Mouse (Mus musculus): Measurements from ENCODE around the gene 8030474K03Rik. TPM values are rescaled to one million over a fixed set of nuclear protein-coding genes. Genes with fewer than 3 reads are reported as not detected.
A peak's percentile ranks its signal among the peaks of the same experiment; 100 is the strongest.
"Not testable (repeated sequence)": the region's sequence is repeated elsewhere in the genome, so short reads cannot be mapped to it uniquely, and the experiment has no call there.

8030474K03Rik gene
- polyA plus RNA-seq, 1 experiment from 2014 or later: not detected

GRCm38 (mm10) chrX:101791551-101791950 lies 2.9 kb upstream of the 8030474K03Rik start:
- Histone ChIP-seq H3K36me3 (ENCODE audit: control insufficient read depth, insufficient read depth, low read length) (no peaks in the 10 kb centered on the region), H3K27ac (ENCODE audit: low read depth, low read length) (no peak overlapping the region), H3K9me3 (ENCODE audit: control insufficient read depth, low read length) (no peaks in the 10 kb centered on the region), H3K27me3 (ENCODE audit: control insufficient read depth, insufficient read depth, low read length) (no peaks in the 10 kb centered on the region), H3K4me2 (ENCODE audit: low read depth, low read length) (no peak overlapping the region), H3K4me1 (ENCODE audit: control insufficient read depth, insufficient read depth, low read length) (no peaks in the 10 kb centered on the region), H3K9ac (replicated peaks; ENCODE audit: low read depth, low read length) (no peak overlapping the region), H3K4me3 (ENCODE audit: low read depth, low read length) (no peak overlapping the region)
- ATAC-seq (ENCODE audit: low read depth): peak; percentile 70; the same call in 1 of the 2 replicates
- 43% methylated on average over 4 of the region's 4 CpGs for WGBS

- WGBS: 37% methylated on average over 2 of the region's 2 CpGs
- Histone ChIP-seq H3K27me3 (ENCODE audit: control insufficient read depth, insufficient read depth, low read length) (no peaks in the 10 kb centered on the region), H3K9ac (replicated peaks; ENCODE audit: low read depth, low read length) (no peak overlapping the region), H3K4me1 (ENCODE audit: control insufficient read depth, insufficient read depth, low read length) (no peaks in the 10 kb centered on the region), H3K36me3 (ENCODE audit: control insufficient read depth, insufficient read depth, low read length) (no peaks in the 10 kb centered on the region), H3K4me2 (ENCODE audit: low read depth, low read length) (no peak overlapping the region), H3K9me3 (ENCODE audit: control insufficient read depth, low read length) (no peaks in the 10 kb centered on the region), H3K27ac (ENCODE audit: low read depth, low read length) (no peak overlapping the region), H3K4me3 (ENCODE audit: low read depth, low read length) (no peak overlapping the region)
- no peak for ATAC-seq (ENCODE audit: low read depth)
These were observed 11.1 kb downstream of the 8030474K03Rik start for GRCm38 (mm10) chrX:101805512-101805911.

GRCm38 (mm10) chrX:101811750-101812149 lies 17.3 kb downstream of the 8030474K03Rik start:
- H3K9me3 ChIP-seq (ENCODE audit: control insufficient read depth, low read length): no peaks in the 10 kb centered on the region
- no peaks in the 10 kb centered on the region for H3K27me3 ChIP-seq (ENCODE audit: control insufficient read depth, insufficient read depth, low read length)
- no peak overlapping the region for H3K9ac ChIP-seq (replicated peaks; ENCODE audit: low read depth, low read length)
- no peak for ATAC-seq (ENCODE audit: low read depth)
- H3K4me2 ChIP-seq (ENCODE audit: low read depth, low read length): no peak overlapping the region
- 63% methylated on average over 3 of the region's 3 CpGs for WGBS
- H3K4me3 ChIP-seq (ENCODE audit: low read depth, low read length): no peak overlapping the region
- H3K4me1 ChIP-seq (ENCODE audit: control insufficient read depth, insufficient read depth, low read length): no peaks in the 10 kb centered on the region
- no peak overlapping the region for H3K27ac ChIP-seq (ENCODE audit: low read depth, low read length)
- H3K36me3 ChIP-seq (ENCODE audit: control insufficient read depth, insufficient read depth, low read length): no peaks in the 10 kb centered on the region

- Histone ChIP-seq H3K27ac (ENCODE audit: low read depth, low read length) (no peak overlapping the region), H3K36me3 (ENCODE audit: control insufficient read depth, insufficient read depth, low read length) (no peaks in the 10 kb centered on the region), H3K9ac (replicated peaks; ENCODE audit: low read depth, low read length) (no peak overlapping the region), H3K4me1 (ENCODE audit: control insufficient read depth, insufficient read depth, low read length) (no peaks in the 10 kb centered on the region), H3K4me2 (ENCODE audit: low read depth, low read length) (no peak overlapping the region), H3K27me3 (ENCODE audit: control insufficient read depth, insufficient read depth, low read length) (no peaks in the 10 kb centered on the region), H3K9me3 (ENCODE audit: control insufficient read depth, low read length) (no peaks in the 10 kb centered on the region), H3K4me3 (ENCODE audit: low read depth, low read length) (no peak overlapping the region)
- ATAC-seq (ENCODE audit: low read depth): no peak
- 75% methylated on average over 1 of the region's 1 CpGs for WGBS
These were observed 24.7 kb downstream of the 8030474K03Rik start for GRCm38 (mm10) chrX:101819163-101819562.

- not testable (repeated sequence) for H3K9me3 ChIP-seq (ENCODE audit: control insufficient read depth, low read length); H3K4me3 ChIP-seq (ENCODE audit: low read depth, low read length); H3K36me3 ChIP-seq (ENCODE audit: control insufficient read depth, insufficient read depth, low read length); H3K27ac ChIP-seq (ENCODE audit: low read depth, low read length); ATAC-seq (ENCODE audit: low read depth); H3K9ac ChIP-seq (replicated peaks; ENCODE audit: low read depth, low read length); H3K4me2 ChIP-seq (ENCODE audit: low read depth, low read length); H3K4me1 ChIP-seq (ENCODE audit: control insufficient read depth, insufficient read depth, low read length); H3K27me3 ChIP-seq (ENCODE audit: control insufficient read depth, insufficient read depth, low read length)
These were observed 25.5 kb downstream of the 8030474K03Rik start for GRCm38 (mm10) chrX:101819980-101820379.

GRCm38 (mm10) chrX:101847191-101847795 lies 52.8 kb downstream of the 8030474K03Rik start:
- H3K36me3 ChIP-seq (ENCODE audit: control insufficient read depth, insufficient read depth, low read length): no peaks in the 10 kb centered on the region
- H3K4me2 ChIP-seq (ENCODE audit: low read depth, low read length): no peak overlapping the region
- H3K9me3 ChIP-seq (ENCODE audit: control insufficient read depth, low read length): no peaks in the 10 kb centered on the region
- WGBS: 52% methylated on average over 4 of the region's 5 CpGs
- no peak overlapping the region for H3K27ac ChIP-seq (ENCODE audit: low read depth, low read length)
- H3K4me3 ChIP-seq (ENCODE audit: low read depth, low read length): no peak overlapping the region
- H3K9ac ChIP-seq (replicated peaks; ENCODE audit: low read depth, low read length): no peak overlapping the region
- ATAC-seq (ENCODE audit: low read depth): no peak
- peaks cover 22% of the 10 kb centered on the region for H3K27me3 ChIP-seq (ENCODE audit: control insufficient read depth, insufficient read depth, low read length)
- H3K4me1 ChIP-seq (ENCODE audit: control insufficient read depth, insufficient read depth, low read length): no peaks in the 10 kb centered on the region

Other genes with a start within 250 kb of the 8030474K03Rik start
- gene Ogt, start 154.6 kb upstream of the 8030474K03Rik start, polyA plus RNA-seq (2014; fragmentation: Nextera tagmentation; extraction: Ambion mirVana): 273 and 274 TPM in 2 replicates
- gene Cxcr3, start 60.4 kb upstream of the 8030474K03Rik start, polyA plus RNA-seq (2014; fragmentation: Nextera tagmentation; extraction: Ambion mirVana): 0.15 TPM in 1 of 2 replicates, not detected in the other
- not detected in 2 replicates for gene Gm4779, start 233 bp upstream of the 8030474K03Rik start, polyA plus RNA-seq (2014; fragmentation: Nextera tagmentation; extraction: Ambion mirVana)
- gene Nhsl2, start 54.7 kb downstream of the 8030474K03Rik start, polyA plus RNA-seq (2014; fragmentation: Nextera tagmentation; extraction: Ambion mirVana): 4.5 and 5.4 TPM in 2 replicates

Data from neural tube, embryonic 14.5 days (tissue).